Mouse (Mus musculus): Measurements from ENCODE around the gene Usp25.

Gene Usp25

GRCm38 (mm10) chr16:77034751-77035150, 21.2 kb downstream of the Usp25 start:
- no peak for DNase-seq (ENCODE audit: low spot score)

- no peak for DNase-seq (ENCODE audit: low spot score)
Measured at GRCm38 (mm10) chr16:77041573-77041972, 28.1 kb downstream of the Usp25 start.

GRCm38 (mm10) chr16:77043499-77043898, 30.0 kb downstream of the Usp25 start:
- DNase-seq (ENCODE audit: low spot score) = no peak

- no peak for DNase-seq (ENCODE audit: low spot score)
Measured at GRCm38 (mm10) chr16:77054184-77054583, 40.7 kb downstream of the Usp25 start.

- DNase-seq (ENCODE audit: low spot score) = no peak
Measured at GRCm38 (mm10) chr16:77055519-77056159, 42.1 kb downstream of the Usp25 start.

GRCm38 (mm10) chr16:77056160-77056520, 42.6 kb downstream of the Usp25 start:
- no peak for DNase-seq (ENCODE audit: low spot score)

GRCm38 (mm10) chr16:77058567-77058966, 45.1 kb downstream of the Usp25 start:
- DNase-seq (ENCODE audit: low spot score) = no peak

- no peak for DNase-seq (ENCODE audit: low spot score)
Measured at GRCm38 (mm10) chr16:77060166-77060565, 46.7 kb downstream of the Usp25 start.

- DNase-seq (ENCODE audit: low spot score) = no peak
Measured at GRCm38 (mm10) chr16:77063916-77064315, 50.4 kb downstream of the Usp25 start.

- DNase-seq (ENCODE audit: low spot score) = no peak
Measured at GRCm38 (mm10) chr16:77076954-77077735, 63.6 kb downstream of the Usp25 start.

- no peak for DNase-seq (ENCODE audit: low spot score)
Measured at GRCm38 (mm10) chr16:77077736-77078005, 64.2 kb downstream of the Usp25 start.

- DNase-seq (ENCODE audit: low spot score) = no peak
Measured at GRCm38 (mm10) chr16:77084071-77084470, 70.6 kb downstream of the Usp25 start.

GRCm38 (mm10) chr16:77089806-77090205, 76.3 kb downstream of the Usp25 start:
- DNase-seq (ENCODE audit: low spot score) = no peak

GRCm38 (mm10) chr16:77093526-77093925, 80.0 kb downstream of the Usp25 start:
- no peak for DNase-seq (ENCODE audit: low spot score)

- no peak for DNase-seq (ENCODE audit: low spot score)
Measured at GRCm38 (mm10) chr16:77095017-77095551, 81.6 kb downstream of the Usp25 start.

- DNase-seq (ENCODE audit: low spot score) = no peak
Measured at GRCm38 (mm10) chr16:77099018-77099869, 85.7 kb downstream of the Usp25 start.

GRCm38 (mm10) chr16:77103637-77104264, 90.2 kb downstream of the Usp25 start:
- no peak for DNase-seq (ENCODE audit: low spot score)

GRCm38 (mm10) chr16:77111268-77111667, 97.8 kb downstream of the Usp25 start:
- no peak for DNase-seq (ENCODE audit: low spot score)

GRCm38 (mm10) chr16:77125908-77126307, 112.4 kb downstream of the Usp25 start:
- no peak for DNase-seq (ENCODE audit: low spot score)

GRCm38 (mm10) chr16:77128683-77129082, 115.2 kb downstream of the Usp25 start:
- no peak for DNase-seq (ENCODE audit: low spot score)

GRCm38 (mm10) chr16:77133055-77133454, 119.5 kb downstream of the Usp25 start:
- DNase-seq (ENCODE audit: low spot score) = no peak

GRCm38 (mm10) chr16:77140651-77141050, 127.1 kb downstream of the Usp25 start:
- DNase-seq (ENCODE audit: low spot score) = no peak
